Mouse (Mus musculus) bone marrow, adult 2 months (tissue): ENCODE results near the gene Tbce.

Experiments
- CTCF ChIP-seq: fragments of 200-500 bp; IDR thresholded peaks from 2 replicates; pipeline ENCODE4 v1.5.1; 2011; ENCODE audit warnings: low read length, control low read depth; ENCODE audit not compliant: control insufficient read depth, insufficient read depth
- POLR2A ChIP-seq: fragments of 200-500 bp; IDR thresholded peaks from 2 replicates; pipeline ENCODE4 v1.6.1; 2011; ENCODE audit warnings: low read depth, mild to moderate bottlenecking, control low read depth, low read length, borderline replicate concordance; ENCODE audit not compliant: control insufficient read depth

GRCm38 (mm10) chr13:14062209-14063012 is 23.0 kb upstream of the Tbce start:
- no peak for TF ChIP-seq CTCF
- no peak for TF ChIP-seq POLR2A
